Mouse (Mus musculus): ENCODE results near the gene Dazap2.

GRCm38 (mm10) chr15:100667420-100667819, 52.3 kb downstream of the Dazap2 start:
- TF ChIP-seq CTCF (IDR thresholded peaks at IDR 0.05; ENCODE audit: borderline replicate concordance, control insufficient read depth, extremely low read depth, insufficient read depth, low read length, poor library complexity) = no peak
- no peak for TF ChIP-seq POLR2A (IDR thresholded peaks at IDR 0.05; ENCODE audit: control insufficient read depth, extremely low read depth, insufficient read depth, low read length, poor library complexity)
